Mouse (Mus musculus) brain, adult 2 months (tissue): ENCODE results near the gene Tmem63c.

ENCODE experiments used
- DNase-seq: peaks from one replicate; pipeline ENCODE4 v3.0.0; 2011; ENCODE audit warnings: low read depth, low spot score

The Tmem63c gene

DNA sequence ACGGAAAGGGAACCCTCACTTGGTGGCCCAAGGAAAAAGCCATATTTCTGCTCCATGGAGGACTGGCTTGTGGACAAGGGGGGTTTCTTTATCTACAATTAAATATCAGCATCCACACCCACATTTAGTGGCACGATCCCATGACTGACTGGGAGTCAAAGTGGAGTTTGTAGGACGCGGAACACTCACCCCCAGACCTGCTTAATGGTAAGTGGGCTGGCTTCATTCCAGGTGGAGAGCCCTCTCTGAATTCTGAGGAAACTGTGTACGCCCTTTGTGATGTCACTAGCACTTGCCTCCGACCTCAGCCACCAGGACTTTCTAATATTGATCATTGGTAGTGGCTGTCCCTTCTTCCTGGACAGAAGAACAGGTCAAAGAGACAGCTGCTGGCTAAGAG, at the start of gene Tmem63c:
Gene Tmem63c (plus strand): TSS at position 301 of the 400 bp plus-strand sequence.
- no peak for DNase-seq

DNA sequence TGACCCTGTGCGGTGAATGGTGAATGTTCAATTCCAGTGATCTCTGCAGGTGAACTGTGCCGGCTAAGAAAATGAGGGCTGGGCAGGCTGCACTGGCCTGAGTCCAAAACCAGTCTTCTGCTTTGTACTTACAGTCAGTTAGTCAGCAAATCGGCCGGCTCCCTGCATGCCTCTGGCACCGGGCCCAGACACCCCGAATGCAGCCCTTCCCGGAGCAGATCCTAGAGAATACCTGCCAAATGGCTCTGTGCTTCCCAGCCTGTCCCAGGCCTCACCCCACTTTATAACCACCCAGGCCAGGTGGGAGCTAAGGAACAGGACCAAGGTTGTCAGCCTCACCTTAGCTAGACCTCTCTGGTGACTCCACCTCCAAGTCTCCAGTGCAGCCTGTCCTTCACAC, 47.9 kb upstream of the Tmem63c start:
- DNase-seq, result peak; percentile 96

DNA sequence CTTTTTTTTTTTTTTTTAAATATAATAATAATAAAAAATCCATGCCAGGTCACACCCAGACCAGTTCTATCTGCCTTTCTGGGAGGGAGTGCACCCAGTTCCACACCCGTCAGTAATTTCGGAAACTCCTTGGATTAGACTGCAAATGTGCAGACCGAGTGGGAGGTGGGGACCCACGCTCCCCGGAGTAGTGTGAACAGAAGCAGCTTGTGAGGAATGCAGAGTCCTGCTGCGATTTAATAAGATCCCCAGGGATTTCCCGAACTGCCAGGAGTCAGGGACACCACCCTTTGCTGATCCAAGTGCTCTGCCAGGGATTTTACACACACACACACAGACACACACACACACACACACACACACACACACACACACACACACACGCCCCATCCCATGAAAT, 47.4 kb upstream of the Tmem63c start:
- peak; percentile 85 for DNase-seq

DNA sequence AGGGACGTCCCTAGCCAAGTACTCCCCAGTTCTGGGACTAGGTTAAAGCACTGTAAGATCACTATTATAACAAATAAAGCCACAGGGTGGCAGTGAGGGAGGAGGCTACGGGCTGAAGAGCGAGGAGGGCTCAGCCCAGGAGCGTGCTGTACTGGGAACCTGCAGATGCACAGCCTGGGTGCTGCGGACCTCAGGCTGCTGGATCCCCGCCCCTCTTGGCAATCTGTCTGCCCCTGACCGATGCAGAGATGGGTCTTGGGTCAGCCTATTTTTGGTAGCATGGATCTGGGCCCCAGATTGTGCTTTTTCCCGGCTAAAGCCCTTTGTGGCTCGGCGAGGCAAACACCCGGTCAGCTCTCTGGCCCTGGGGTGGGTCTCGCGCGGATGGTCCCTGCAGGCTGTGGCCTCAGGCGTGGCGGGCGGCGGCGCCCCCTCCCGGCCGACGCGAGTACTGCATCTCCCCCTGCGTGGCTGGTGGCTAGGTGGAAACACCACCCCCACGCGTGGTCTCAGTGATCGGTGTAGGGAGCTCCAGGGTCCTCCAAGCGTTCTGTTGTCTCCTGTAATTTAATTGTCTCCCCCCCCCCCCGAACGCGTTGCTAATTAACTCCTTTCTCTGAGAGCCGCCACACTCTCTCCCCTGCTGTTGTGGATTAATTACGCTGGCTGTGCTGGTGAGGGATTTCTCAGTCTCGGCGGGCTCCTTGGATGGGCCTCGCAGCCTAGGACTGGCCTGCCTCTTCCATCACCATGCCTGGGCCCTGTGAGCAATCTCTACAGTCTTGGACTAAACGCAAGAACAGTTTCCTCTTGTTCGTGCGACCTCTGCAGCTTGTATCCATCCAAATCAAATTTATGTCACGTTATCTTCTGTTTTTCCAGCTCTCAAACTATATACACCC, 46.5 kb upstream of the Tmem63c start:
- DNase-seq, result peak; percentile 76

DNA sequence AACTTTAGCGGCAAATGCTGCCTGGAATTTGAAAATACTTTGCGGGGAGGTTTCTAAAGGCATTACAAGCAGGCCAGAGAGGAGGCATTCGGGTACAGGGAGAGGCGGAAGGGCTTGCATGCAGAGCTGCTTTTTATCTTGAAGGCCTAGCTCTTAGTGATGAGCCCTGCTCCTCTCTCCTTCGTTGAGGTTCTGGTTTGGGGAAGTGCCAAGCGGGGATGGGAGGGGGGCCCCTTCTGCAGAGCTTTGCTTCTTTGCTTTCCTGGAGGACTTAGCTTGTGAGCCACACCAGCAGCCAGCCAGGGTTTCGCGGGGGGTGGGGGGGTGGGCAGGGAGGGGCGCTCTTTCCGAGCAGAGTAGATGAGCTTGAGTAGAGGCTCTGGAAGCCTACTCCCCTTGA, 45.4 kb upstream of the Tmem63c start:
- DNase-seq, result no peak

DNA sequence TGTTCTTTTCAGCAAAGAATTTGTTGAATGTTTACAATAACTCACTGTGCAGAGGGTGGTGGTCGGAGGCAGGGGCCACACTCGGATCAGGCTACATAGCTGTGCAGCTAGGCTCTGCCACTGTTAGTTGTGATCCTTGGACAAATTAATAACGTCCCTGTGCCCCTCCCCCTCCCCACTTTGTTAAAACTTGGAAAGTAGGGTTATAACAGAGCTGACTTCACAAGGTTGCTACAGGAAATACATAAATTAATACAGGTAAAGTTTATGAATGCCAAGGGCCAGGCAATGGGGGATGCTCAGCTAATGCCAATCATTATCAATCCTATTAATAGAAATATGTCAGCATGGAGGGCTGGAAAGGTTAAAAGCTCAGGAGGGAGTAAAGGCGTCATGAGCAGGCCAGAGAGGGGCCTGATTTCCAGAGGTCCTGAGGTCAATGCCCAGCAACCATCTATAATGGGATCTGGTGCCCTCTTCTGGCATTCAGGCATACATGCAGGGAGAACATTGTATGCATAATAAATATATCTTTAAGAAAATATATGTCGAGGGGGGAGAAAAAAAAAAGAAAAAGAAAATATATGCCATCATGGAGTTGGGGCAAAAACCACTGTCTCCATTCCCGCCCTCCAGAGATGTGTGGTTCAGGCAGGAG, 44.5 kb upstream of the Tmem63c start:
- no peak for DNase-seq

DNA sequence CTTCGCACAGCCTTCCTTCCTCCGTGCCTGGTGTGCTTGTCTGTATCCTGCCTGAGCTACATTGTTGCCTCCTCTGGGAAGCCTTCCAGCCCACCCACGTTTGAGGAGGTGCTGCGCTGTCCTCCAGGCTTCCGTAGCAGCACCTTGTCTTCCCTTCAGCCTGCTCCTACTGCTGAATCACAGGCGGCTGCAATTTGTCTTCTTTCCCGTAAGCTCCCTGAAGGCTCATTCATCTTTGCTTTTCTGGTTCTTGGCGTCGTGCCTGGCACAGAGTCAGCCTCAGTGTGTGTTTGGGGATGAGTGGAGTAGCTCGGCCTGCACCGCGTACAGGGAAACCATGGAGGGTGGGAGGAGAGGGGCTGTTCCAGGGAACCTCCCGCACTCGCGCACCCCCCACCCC, 43.3 kb upstream of the Tmem63c start:
- peak; percentile 95 for DNase-seq

DNA sequence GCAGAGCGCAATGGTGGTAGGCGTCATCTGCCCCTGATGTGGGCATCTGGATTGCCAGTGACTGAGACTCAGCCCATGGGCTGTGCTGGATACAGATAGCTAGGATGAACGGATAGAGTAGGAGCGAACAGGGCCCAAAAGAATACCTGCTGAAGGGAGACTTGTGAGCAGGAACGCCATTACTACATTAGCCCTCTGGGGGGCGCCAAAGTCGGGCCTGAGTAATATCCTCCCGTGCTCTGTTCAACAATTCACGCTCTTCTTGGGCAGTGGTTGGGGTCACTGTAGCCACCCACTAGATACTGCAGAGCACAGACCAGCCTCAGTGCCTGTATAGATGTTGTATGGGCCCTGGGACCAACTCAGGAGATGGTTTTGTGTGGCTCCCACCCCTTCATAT, 40.0 kb upstream of the Tmem63c start:
- peak; percentile 70 for DNase-seq

DNA sequence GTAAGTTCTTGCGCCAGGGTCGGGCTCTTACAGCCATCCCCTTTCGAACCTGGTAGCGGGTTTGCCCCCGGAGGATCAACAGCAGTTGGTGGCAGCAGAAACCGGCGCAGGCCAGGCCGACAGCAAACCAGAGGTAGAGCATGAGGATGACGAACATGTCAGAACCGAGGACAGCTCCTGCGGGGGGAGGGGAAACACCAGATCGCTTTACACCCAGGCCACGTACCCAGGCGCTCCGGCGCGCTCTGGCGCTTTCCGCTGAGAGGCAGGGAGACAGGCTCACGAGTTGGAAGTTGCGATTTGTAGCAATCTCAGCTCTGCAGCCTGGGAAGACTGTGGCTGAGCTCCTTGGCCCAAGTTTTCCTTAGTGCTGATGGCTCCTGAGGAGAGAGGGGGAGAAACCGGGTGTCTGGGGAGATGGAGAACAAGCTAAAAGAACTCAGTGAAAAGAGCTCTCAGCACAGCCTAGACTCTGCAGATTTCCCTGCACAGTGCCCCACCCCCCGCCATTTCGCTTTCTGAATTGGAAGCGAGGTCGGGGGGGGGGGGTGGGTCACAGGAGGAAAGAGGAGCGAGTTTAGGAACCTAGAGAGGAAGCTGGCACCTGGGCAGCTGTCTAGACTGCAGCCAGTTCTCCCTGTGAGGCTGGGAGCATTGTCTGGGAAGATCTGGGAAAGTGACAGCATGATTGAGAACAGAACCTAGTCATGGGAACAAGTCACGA, 37.5 kb upstream of the Tmem63c start:
- peak; percentile 78 for DNase-seq

DNA sequence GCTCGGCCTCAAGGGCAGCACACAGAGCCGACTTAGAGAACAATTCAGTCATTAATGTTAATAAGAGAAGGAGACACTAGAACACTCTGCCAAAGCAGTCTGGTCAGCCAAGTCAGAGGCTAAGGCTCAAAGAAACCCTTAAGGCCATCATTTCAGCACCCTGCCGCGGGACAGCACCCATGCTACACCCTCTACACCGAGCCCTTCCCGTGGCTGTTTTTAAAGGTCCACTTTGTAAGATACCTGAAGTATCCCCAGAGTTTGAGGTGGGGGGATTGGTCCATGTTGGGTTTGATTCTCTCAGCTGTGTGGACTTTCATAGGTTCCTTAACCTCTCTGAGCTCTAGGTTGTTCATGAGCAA, 37.0 kb upstream of the Tmem63c start:
- DNase-seq, result no peak

DNA sequence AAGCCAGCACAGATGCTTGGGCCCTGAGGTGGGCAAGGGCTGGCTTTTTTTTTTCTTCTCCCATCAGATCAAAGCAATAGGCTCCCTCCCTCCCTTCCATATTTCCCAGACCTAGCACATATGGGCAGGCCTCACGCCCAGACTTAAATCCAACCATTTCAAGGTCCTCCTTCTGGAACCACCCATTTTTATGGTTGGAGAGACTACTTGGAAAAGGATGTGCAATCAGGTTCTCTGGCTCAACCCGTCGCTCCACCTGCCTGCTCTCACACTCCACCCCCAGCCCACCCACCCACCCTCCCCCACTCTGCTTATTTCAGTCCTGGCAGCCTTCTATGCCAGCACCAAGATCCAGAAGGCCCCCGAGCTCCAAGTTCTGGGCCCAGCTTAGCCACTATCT, 34.6 kb upstream of the Tmem63c start:
- DNase-seq, result peak; percentile 79

DNA sequence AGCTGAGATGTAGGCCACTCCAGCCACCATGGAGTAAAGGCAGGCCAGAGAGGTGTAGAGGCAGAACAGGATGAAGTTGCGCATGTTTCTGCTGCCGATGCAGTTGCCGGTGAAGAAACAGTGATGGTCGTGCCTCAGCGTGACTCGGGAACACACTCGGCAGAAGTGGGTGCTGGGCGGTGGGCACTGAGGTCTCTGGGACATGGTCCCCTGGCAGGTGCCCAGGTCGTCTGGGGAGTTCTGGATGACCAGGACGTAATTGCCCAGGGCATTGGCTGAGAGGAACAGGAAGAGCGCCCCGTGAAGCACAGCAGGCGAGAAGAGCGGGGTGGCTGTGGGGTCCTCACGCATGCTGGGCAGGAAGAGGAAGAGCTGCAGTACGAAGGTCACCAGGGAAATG, 32.9 kb upstream of the Tmem63c start:
- no peak for DNase-seq

DNA sequence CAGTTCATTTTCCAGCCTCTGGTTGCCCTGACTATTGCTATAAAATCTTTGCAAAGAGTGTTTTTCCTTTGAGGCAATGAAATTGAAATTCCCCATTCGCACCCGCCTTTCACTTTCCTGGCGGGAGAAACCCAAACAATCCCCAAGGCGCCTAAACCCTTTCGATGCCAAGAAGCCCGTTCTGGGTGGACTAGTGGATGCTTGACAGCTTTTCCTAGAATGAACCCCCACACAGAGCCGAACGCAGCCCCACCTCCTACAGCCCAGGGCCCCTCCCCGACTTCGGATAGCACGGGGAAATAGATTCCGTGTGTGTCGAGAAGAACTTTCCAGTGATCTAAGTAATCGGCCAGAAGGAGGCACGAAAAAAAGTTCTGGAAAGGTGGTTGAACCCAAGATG, 31.8 kb upstream of the Tmem63c start:
- peak; percentile 58 for DNase-seq

DNA sequence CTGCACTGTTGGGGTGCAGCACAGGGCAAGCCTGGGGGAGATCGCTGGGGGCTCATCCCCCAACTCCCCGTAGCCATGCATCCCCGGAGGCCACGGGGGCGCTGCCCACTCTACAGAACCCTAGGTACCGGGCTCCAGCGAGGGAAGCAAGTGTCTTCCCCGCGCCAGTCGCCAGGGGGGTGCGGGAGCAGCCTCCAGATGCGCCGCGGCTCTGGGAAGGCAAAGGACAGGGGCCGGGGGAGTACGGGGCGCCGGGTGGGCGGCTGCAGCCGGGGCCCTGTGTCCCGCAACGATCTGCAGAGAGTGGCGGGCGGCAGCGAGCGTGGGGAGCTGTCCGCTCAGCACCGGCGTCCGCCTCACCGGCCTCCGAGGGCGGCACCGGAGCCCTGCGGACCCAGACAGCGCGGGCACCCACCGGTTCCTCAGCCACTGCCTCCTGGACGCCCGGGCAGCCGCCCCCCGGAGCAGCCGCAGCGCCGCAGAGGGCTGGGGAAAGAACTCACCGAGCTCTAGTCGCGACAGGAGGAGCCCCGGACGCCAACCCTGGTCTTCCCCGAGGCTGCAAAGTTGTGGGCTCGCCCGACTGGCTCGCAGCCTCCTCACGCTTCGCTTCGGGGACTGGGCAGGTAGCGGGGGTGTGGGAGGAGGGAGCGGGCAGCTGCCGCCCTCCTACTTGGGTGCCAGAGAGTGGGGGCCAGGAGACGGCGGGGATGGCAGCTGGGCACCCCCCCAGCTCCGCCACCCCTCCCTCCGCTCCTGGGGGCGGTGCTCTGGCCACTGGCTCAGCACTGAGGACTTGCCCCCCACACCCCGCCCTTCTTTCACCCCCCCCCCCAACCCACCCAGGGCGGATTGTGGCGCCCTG, 31.0 kb upstream of the Tmem63c start, which contains the start of gene Zdhhc22:
Gene Zdhhc22 (minus strand): TSS at position 541 of the 865 bp plus-strand sequence.
- DNase-seq, result peak; percentile 61

DNA sequence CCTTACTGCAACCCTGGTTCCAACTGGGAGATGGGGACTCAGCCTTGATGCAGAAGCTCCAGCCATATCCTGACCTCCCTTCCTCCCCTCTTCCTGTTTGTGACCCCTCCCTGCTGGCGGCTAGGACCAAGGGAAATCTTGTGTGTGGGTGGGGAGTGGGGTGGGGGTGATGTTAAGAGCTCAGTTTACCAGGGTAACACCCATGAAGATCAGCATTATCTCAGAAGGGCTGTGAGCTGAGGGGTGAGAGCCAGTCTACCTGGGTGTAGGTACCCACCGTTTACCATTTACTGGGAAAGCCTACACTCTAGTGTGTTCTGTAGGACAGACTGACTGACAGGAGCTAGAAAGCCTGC, 30.4 kb upstream of the Tmem63c start:
- no peak for DNase-seq

DNA sequence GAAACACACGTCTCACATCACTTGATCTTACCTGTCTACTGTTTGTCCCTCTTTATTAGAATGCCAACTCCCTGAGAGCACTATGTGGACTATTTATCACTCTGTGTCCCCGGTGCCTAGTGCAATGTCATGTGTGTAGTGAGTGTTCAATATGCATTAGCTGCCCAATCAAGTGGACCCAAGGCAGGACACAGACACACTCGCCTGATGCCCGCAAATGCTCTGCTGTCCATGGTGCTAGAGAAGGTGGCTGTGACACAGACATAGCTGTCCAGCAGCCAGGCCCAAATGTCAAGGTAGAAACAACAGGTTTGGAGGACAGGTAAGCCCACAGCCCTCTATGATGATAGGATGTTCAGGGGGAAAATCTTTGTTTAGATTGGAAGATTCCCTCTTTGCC, 27.0 kb upstream of the Tmem63c start:
- no peak for DNase-seq

DNA sequence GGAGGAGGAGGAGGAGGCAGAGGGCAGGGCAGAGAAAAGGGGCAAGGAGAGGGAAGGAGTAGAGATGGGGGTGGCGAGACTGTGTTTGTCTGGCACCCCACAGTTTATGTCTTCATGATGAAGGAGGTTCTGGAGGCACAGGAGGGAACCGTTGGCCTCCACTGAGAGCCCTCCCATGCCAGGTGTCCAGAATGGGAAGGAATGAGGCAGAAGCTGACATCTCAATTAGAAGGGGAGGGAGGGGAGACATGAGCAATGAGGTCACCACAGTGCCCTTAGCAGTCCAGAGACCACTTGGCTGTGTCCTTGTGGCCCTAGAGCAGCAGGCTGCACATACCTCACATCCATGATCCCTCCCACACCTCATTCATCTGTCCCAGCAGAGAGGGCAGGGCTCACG, 26.4 kb upstream of the Tmem63c start:
- no peak for DNase-seq

DNA sequence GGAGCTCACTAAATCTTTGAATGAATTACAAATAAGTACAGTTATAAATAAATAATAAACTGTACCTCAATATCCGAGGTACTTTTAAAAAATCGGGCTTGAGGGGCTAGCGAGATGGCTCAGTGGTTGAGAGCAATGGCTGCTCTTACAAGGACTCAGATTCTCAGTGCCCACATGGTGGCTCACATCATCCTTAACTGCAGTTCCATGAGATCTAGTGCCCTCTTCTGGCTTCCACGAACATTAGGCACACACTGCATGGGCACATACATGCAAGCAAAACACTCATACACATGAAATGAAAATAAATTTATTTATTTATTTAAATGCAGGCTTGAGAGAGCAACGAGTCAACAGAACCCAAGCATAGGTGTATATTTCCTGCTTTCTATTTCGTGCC, 25.2 kb upstream of the Tmem63c start:
- DNase-seq, result no peak

DNA sequence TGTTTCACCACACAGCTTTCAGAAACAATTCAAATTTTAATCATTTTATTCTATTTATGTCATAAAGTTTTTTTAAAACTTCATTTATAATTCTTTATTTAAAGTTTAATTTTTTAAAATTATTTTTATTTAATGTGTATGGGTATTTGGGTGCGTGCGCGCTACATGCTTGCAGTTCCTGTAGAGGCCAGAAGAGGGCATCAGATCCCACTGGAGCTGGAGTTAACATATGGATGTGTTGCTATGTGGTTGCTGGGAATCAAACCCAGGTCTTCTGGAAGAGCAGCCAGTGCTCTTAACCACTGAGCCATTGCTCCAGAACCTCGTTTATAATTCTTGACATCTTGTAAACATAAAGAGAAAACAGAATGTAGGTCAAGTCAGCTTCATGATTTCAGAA, 22.4 kb upstream of the Tmem63c start:
- DNase-seq, result no peak

DNA sequence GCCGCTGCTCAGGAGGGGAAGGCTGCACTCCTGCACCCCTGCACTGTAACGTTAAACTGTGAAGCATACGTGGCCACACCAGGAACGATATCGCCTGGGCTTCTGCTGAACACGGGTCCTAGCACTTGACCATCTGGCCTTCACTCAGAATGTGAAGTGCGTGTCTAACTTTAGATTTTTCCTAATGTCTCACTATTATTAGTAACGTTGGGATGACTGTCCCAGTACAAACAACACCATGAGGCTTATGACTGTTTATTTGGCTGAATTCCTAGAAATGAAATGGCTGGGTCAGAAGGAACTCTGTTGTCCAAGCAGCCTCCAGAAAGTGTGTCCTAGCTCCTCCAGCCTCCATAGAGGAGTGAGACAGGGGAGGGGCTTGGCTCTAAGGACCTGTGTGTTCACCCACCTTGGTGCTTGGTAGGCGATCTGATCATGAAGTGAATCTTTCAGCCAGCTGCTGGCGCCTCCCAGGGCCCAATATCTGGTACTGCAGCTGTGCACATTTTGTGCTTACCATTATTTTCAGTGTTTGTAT, 21.8 kb upstream of the Tmem63c start:
- peak; percentile 67 for DNase-seq

DNA sequence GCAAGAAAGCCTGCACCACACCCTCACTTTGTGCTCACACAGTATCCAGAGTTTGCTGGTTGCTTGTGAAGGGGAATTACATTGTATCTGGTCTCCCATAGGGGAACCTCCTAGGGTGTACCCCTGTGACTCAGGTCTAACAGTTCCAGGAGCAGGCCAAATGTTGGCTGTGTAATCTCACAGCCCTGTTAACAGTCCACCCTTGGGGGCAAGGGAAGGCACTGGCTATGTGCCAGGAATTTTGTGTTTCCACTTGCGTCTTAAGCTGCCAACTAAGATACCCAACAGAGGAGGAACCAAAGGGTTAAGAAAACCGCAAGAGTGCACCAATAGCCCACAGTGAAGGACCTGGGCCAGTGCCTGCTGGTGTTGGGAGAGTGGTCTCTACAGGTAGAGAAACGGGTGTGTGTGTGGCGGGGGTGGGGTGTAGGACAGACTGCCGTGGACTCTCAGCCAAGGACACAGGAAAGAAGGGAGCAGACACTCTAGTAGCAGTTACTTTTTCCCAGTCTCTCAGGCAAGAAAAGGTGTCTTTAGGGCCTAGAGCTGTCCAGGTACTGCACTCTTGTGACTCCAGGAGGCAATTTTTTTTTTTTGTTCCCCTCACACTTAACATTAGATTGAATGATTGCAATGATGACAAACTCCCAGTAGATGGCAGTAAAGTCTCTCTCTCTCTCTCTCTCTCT, 20.8 kb upstream of the Tmem63c start:
- DNase-seq, result peak; percentile 91
